Mouse (Mus musculus) heart, adult 2 months (tissue): Measurements from ENCODE around the gene Ifng.

Experiments
- CTCF ChIP-seq: fragments of 200-600 bp; IDR thresholded peaks from 2 replicates; pipeline ENCODE4 v1.8.1; 2022; ENCODE audit warnings: antibody characterized with exemption, mild to moderate bottlenecking, moderate library complexity
- EP300 ChIP-seq: fragments of 200-500 bp; IDR thresholded peaks from 2 replicates; pipeline ENCODE4 v1.6.1; 2011; ENCODE audit warnings: low read depth, low read length, control low read depth; ENCODE audit not compliant: insufficient read depth
- POLR2A ChIP-seq: fragments of 200-500 bp; IDR thresholded peaks from 2 replicates; pipeline ENCODE4 v1.6.1; 2011; ENCODE audit warnings: mild to moderate bottlenecking, low read depth, low read length, control low read depth; ENCODE audit not compliant: insufficient read depth

DNA sequence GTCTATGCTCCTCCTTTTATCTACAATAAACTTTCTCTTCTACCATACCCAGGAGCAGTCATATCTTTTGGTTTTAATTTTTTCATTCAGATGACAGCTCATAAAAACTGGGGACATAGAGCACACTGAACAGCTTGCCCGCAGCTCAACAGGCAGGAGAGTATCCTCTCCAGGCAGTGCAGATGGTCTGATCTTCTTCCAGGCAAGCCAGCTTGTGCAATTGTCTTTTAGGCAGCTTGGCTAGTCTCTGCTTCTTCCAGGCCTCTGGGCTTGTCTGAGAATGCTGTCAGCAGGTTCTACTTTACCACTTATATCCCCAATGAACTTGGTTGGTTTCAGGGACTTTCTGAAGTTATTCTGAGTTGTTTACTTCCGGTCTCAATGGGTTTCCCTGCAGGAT, 35.9 kb downstream of the Ifng start:
- no peak for TF ChIP-seq CTCF
- no peak for TF ChIP-seq EP300
- TF ChIP-seq POLR2A, result no peak
